Mouse (Mus musculus) retina, adult 2 months (tissue): ENCODE measurements around the gene Raet1e.
"Not testable (repeated sequence)": the region's sequence is repeated elsewhere in the genome, so short reads cannot be mapped to it uniquely, and the experiment has no call there.

Experiments
- DNase-seq: peaks from one replicate; pipeline ENCODE4 v3.0.0-alpha.2; 2012; ENCODE audit warnings: low read depth, low spot score

Raet1e gene

GRCm38 (mm10) chr10:22273684-22274305 lies 115.4 kb downstream of the Raet1e start:
- no peak for DNase-seq

- no peak for DNase-seq
These were observed 116.2 kb downstream of the Raet1e start for GRCm38 (mm10) chr10:22274445-22275057.

GRCm38 (mm10) chr10:22278468-22278867 lies 120.1 kb downstream of the Raet1e start:
- DNase-seq = not testable (repeated sequence)

- no peak for DNase-seq
These were observed 124.4 kb downstream of the Raet1e start for GRCm38 (mm10) chr10:22282816-22283215.

GRCm38 (mm10) chr10:22295676-22296075 lies 137.3 kb downstream of the Raet1e start:
- DNase-seq = no peak

GRCm38 (mm10) chr10:22297033-22297762 lies 138.8 kb downstream of the Raet1e start:
- DNase-seq = no peak

- no peak for DNase-seq
These were observed 139.5 kb downstream of the Raet1e start for GRCm38 (mm10) chr10:22297766-22298461.

- DNase-seq = no peak
These were observed 141.0 kb downstream of the Raet1e start for GRCm38 (mm10) chr10:22299324-22299723.

- no peak for DNase-seq
These were observed 143.3 kb downstream of the Raet1e start for GRCm38 (mm10) chr10:22301641-22302040.

- DNase-seq = no peak
These were observed 144.1 kb downstream of the Raet1e start for GRCm38 (mm10) chr10:22302344-22303057.

- no peak for DNase-seq
These were observed 145.4 kb downstream of the Raet1e start for GRCm38 (mm10) chr10:22303736-22304135.

GRCm38 (mm10) chr10:22305801-22306200 lies 147.4 kb downstream of the Raet1e start:
- no peak for DNase-seq

GRCm38 (mm10) chr10:22306452-22306851 lies 148.1 kb downstream of the Raet1e start:
- DNase-seq = no peak

- DNase-seq = no peak
These were observed 149.9 kb downstream of the Raet1e start for GRCm38 (mm10) chr10:22308221-22308620.

GRCm38 (mm10) chr10:22322858-22323257 lies 164.5 kb downstream of the Raet1e start:
- DNase-seq = no peak

- DNase-seq = not testable (repeated sequence)
These were observed 187.4 kb downstream of the Raet1e start for GRCm38 (mm10) chr10:22345721-22346120.

- DNase-seq = not testable (repeated sequence)
These were observed 195.3 kb downstream of the Raet1e start for GRCm38 (mm10) chr10:22353548-22354195.

GRCm38 (mm10) chr10:22354196-22354574 lies 195.8 kb downstream of the Raet1e start:
- DNase-seq = not testable (repeated sequence)

- not testable (repeated sequence) for DNase-seq
These were observed 199.0 kb downstream of the Raet1e start for GRCm38 (mm10) chr10:22357373-22357772.

- DNase-seq = not testable (repeated sequence)
These were observed 201.9 kb downstream of the Raet1e start, which contains the start of gene Raet1d for GRCm38 (mm10) chr10:22360252-22360651. TSS of gene Raet1d (plus strand) at chr10:22360552.

- not testable (repeated sequence) for DNase-seq
These were observed 202.6 kb downstream of the Raet1e start for GRCm38 (mm10) chr10:22360957-22361356.
